Mouse (Mus musculus) hematopoietic stem cell, adult 5-6 weeks (primary cell): ENCODE data around the gene Cfap57. TPM values are rescaled to one million over a fixed set of nuclear protein-coding genes. Genes with fewer than 3 reads are reported as not detected.
"Not testable (repeated sequence)": the region's sequence is repeated elsewhere in the genome, so short reads cannot be mapped to it uniquely, and the experiment has no call there.

ENCODE experiments used
- ATAC-seq, 2 experiments: fragments of 125-278 bp in 1 of 2; replicated peaks in 1 of 2; 2 replicates each; pipeline ENCODE4 v1.8.0; 2016 to 2017; ENCODE audit warnings: inconsistent platforms in 2 of 2, mild to moderate bottlenecking in 2 of 2, moderate number of reproducible peaks in 2 of 2, low read depth in 1 of 2, moderate TSS enrichment in 1 of 2; ENCODE audit not compliant: low FRiP score in 2 of 2, poor library complexity in 2 of 2, severe bottlenecking in 2 of 2, insufficient read depth in 1 of 2, low TSS enrichment in 1 of 2
- total RNA-seq: library from RNA; stranded (forward); fragments of 172-1452, 232-1000 nt; gene quantifications from 2 replicates; pipeline ENCODE4 v1.2.3, GENCODE M21; 2017

The Cfap57 gene
- total RNA-seq, 1 experiment from 2014 or later = 2.0 TPM

GRCm38 (mm10) chr4:118569320-118569719 lies 51.3 kb downstream of the Cfap57 start:
- ATAC-seq = no peak

- no peak for ATAC-seq
These were observed 51.9 kb downstream of the Cfap57 start for GRCm38 (mm10) chr4:118568709-118569108.

DNA sequence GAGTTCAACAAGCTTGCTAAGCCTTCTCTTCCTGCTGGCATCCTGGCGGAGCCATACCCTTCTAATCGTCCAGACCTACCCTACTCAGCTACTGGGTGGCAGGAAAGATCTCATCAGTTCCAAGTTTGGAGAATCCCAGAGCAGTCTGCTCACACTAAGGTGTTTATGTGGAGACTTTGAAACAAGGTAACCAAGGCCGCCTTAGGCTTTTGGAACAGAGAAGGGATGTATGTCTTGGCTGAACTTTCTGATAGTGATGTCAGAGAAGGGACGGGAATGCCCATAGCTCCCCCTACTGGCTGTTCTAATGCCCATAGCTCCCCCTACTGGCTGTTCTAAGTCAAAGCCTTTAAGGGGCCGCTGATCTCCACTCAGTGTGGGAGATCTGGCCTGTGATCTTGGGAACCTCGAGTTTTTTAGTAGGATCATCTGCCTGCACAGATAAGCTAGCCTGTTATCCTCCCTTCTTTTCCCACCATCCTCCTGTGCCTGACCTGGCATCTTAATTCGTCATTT lies 54.4 kb downstream of the Cfap57 start:
- ATAC-seq = peak; percentile 74 to 83

GRCm38 (mm10) chr4:118564926-118565279 lies 55.7 kb downstream of the Cfap57 start:
- ATAC-seq = no peak

GRCm38 (mm10) chr4:118564062-118564925 lies 56.3 kb downstream of the Cfap57 start:
- no peak for ATAC-seq

DNA sequence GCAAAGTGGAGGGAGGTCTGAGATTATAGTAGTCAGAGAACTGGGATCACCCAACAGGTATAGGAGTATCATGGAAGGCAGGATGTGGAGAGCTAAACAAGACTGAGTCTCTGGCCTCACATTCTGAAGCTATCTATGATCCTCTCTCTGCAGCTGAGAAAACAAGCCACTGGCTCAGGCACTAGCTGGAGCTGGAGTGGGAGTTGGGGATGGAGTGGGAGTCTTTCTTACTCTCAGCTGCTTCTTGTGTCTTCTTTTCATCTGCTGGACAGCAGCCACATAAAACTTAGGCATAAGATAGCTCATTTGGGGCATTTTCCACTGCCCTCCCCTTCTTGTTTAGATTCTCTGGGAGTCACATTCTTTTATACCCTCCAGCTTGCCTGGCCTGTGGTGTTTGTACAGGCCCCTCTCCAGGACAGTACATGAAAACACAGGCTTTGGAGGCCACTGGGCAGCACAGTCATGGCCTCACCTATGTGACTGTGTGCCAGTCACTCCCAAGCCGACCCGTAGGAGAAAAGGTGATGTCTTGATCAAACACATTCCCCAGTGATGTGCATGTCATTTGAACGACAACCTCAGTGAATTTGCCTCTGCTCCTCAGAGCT lies 67.4 kb downstream of the Cfap57 start:
- no peak for ATAC-seq

- ATAC-seq = not testable (repeated sequence)
These were observed 72.5 kb downstream of the Cfap57 start for GRCm38 (mm10) chr4:118548130-118548480.

DNA sequence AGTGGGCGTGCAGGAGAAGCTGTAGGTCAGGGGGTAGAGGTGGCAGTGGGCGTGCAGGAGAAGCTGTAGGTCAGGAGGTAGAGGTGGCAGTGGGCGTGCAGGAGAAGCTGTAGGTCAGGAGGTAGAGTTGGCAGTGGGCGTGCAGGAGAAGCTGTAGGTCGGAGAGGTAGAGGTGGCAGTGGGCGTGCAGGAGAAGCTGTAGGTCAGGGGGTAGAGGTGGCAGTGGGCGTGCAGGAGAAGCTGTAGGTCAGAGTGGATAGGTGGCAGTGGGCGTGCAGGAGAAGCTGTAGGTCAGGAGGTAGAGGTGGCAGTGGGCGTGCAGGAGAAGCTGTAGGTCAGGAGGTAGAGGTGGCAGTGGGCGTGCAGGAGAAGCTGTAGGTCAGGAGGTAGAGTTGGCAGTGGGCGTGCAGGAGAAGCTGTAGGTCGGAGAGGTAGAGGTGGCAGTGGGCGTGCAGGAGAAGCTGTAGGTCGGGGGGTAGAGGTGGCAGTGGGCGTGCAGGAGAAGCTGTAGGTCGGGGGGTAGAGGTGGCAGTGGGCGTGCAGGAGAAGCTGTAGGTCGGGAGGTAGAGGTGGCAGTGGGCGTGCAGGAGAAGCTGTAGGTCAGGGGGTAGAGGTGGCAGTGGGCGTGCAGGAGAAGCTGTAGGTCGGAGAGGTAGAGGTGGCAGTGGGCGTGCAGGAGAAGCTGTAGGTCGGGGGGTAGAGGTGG lies 73.0 kb downstream of the Cfap57 start:
- peak; percentile 48 to 70 for ATAC-seq

GRCm38 (mm10) chr4:118544441-118545127 lies 76.0 kb downstream of the Cfap57 start:
- ATAC-seq = no peak

DNA sequence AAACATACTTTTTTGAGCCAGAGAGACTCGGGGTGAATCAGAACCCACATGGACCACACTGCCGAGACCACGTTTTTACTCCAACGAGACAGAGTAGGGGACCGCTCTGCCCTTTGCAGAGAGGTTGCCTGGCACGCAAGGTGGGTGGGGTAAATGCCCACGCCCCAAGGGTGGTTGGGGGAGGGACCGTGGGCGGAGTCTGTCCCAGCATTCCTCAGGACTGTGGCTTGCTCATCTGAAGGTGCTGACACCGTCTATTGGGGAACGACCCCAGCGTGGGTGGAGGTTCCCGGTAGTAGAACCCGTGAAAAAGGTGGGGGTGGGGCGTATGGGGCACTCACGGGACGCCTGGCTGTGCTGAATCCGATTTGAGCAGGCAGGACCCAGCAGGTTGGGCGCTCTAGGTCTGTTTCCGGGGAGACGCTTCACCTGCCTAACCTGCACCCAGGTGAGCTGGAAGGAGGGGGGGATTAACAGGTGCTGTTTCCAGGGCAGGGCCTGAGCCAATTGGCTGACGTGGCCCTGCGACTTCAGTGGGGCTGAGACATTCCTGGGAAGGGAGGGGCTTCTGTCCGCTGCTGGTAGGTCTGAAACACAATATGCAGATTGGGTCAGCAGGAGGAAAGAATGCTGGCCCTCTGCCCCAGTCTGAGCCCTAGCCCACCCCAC lies 76.9 kb downstream of the Cfap57 start, which contains the start of gene Tmem125:
TSS of gene Tmem125 (minus strand) at position 453 of the 669 bp plus-strand sequence.
- peak; percentile 24 to 30; a peak in 1 of 4 replicates for ATAC-seq

DNA sequence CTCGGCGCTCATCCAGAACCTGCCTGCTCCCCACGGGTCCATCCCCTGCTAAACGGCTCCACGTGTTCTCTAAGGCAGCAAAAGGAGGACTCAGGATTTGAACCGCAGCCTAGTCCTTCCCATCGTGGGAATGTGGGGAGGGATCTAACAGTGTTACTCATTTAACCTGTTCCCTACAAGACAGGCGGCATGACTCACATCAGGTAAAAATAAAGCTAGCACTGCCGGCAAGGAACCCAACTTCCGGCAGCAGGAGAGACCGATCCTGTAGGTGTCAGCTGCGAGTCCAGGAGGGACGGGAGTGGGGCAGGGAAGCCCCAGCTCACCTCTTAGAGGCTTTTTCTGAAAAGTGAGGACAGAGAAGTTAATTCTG lies 77.4 kb downstream of the Cfap57 start:
- ATAC-seq = no peak; a peak in 1 of 4 replicates

DNA sequence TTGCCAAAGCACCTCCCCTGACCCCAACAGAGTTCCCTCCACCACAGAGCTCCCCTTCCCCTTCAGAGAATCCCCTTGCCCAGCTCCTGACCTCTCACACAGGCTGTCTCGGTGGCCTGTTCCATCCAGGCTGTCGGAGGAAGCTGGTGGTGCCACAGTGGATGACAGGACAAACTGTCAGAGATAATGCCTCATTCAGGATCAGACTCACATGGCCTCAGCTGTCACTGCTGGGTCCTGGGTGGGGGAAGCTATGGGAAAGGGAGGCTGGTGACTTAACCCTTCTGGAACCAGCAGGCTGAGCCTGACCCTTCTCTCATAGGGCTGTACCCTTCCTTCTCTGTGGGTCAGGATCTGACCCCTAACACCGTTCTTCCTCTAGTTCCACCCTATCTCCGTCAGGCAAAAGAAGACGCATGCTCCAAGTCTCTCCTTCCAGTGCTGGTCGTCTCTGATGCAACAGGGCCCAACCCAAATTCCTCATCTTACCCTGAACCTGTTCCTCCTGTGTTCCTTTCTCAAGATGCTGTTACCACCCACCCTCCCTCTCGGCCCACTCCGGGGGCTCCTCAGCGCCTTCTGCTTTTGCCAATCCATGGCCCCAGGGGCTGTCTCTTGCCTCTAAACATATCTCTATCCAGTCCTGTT lies 77.9 kb downstream of the Cfap57 start:
- no peak for ATAC-seq

DNA sequence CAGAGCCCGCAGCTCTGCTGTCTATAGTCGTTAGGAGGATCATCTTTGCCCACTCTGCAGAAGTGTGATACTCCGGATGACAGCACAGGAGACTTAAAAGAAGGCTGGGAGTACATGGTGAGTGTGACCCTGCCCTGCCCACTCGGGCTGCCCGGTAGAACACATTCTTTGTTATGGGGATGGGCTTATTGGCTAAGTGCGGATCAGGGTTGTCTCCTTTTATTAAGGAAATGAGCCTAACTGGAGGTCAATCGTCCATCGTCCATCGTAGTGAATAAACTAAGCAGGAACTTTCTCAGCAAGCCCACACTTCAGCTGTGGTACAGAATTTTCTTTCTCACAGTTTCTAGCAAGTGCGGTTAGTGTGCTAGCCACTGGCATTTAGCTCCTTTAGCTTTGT lies 80.7 kb downstream of the Cfap57 start:
- ATAC-seq = no peak

DNA sequence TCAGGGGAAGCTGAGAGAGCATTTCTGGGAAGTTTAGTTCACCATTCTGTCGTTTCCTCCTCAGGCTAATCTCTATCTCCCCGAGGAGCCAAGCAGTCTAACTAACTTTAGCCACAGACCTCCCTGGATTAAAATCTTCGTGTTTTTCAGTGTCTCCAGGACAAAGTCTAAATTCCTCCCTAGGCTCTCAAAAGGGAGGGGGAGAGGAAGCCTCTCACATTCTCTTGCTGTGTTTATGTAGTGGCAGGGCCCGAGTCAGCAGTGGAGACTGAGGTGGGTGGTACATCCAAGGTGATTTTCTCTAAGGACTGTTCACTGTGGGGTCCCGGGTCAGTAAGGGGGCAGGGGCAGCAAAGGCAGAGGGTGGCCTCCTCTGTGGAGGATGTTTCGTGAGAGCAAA lies 82.8 kb downstream of the Cfap57 start:
- ATAC-seq = no peak

DNA sequence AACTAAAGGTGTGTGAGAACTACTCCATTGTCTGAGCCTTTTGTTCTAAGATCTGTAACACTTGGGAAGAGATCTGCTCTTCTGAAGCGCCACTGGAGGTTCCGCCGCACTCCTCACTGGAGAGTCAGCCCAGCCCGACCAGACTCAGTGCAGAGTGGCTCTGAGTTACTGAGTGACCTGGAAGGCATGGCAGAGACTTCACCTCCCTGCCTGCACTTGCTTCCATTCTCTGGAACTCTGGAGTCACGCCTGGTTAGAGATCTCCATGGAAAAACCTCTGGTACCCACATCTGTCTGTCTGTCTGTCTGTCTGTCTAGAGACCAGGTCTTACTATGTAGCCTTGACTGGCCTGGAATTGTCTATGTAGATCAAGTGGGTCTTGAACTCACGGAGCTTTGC lies 85.0 kb downstream of the Cfap57 start:
- no peak for ATAC-seq

DNA sequence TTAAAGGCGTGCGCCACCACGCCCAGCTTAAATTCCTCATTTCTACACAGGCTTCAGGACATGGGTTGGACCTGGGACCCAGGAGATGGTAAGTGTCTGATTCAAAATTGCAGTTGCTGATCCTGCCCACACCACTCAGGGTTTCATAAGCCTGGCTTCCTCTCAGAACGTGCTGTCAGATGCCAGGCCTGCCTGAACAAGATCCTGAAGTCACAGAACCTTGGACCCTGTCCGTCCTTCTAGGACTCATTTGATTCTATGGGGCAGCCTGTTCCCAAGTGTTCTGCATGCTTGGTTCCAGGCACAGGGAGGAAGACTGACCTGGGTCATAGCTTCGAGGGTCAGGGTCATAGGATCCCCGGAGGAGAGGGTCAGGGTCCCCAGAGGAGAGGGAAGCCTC lies 87.0 kb downstream of the Cfap57 start:
- peak in 1 of 2 experiments; percentile 38; a peak in 1 of 4 replicates for ATAC-seq

GRCm38 (mm10) chr4:118533156-118533555 lies 87.4 kb downstream of the Cfap57 start:
- no peak for ATAC-seq
